Mouse (Mus musculus) heart, embryonic 10.5 days (tissue): ENCODE results near the gene Sema3c. TPM values are rescaled to one million over a fixed set of nuclear protein-coding genes. Genes with fewer than 3 reads are reported as not detected.

Source experiments
- DNase-seq: peaks from one replicate; pipeline ENCODE4 v3.0.0-alpha.2; 2017; ENCODE audit warnings: low spot score
- H3K27ac ChIP-seq: fragments of 300-500 bp; sonication (generic); 2 replicates; pipeline ENCODE4 v1.5.1; 2016; ENCODE audit warnings: mild to moderate bottlenecking
- H3K27me3 ChIP-seq: fragments of 300-500 bp; sonication (generic); 2 replicates; pipeline ENCODE4 v1.6.1; 2016; ENCODE audit warnings: mild to moderate bottlenecking; ENCODE audit not compliant: poor library complexity, insufficient read depth, severe bottlenecking
- H3K36me3 ChIP-seq: fragments of 300-500 bp; sonication (generic); 2 replicates; pipeline ENCODE4 v1.6.1; 2016; ENCODE audit warnings: mild to moderate bottlenecking, moderate library complexity
- H3K4me1 ChIP-seq: fragments of 300-500 bp; sonication (generic); 2 replicates; pipeline ENCODE4 v1.6.1; 2016; ENCODE audit warnings: mild to moderate bottlenecking
- H3K4me3 ChIP-seq: fragments of 300-500 bp; sonication (generic); 2 replicates; pipeline ENCODE4 v1.5.1; 2016; ENCODE audit warnings: mild to moderate bottlenecking, moderate library complexity
- H3K9me3 ChIP-seq: fragments of 300-500 bp; sonication (generic); 2 replicates; pipeline ENCODE4 v1.6.1; 2016; ENCODE audit warnings: mild to moderate bottlenecking, moderate library complexity
- WGBS: fragments of 180-500 bp; shearing (Covaris S2); methylation state at CpG from one replicate; pipeline ENCODE4 v1.1.7; 2016; 5-methylcytosine and 5-hydroxymethylcytosine counted together
- polyA plus RNA-seq: library from polyadenylated mRNA; unstranded; fragments of >200 nt; fragmentation: Nextera tagmentation; extraction: Ambion mirVana; gene quantifications from 2 replicates; pipeline ENCODE4 v1.2.1, GENCODE M21; 2016

Sema3c gene
- polyA plus RNA-seq, 1 experiment from 2014 or later, result 25.5 TPM

DNA sequence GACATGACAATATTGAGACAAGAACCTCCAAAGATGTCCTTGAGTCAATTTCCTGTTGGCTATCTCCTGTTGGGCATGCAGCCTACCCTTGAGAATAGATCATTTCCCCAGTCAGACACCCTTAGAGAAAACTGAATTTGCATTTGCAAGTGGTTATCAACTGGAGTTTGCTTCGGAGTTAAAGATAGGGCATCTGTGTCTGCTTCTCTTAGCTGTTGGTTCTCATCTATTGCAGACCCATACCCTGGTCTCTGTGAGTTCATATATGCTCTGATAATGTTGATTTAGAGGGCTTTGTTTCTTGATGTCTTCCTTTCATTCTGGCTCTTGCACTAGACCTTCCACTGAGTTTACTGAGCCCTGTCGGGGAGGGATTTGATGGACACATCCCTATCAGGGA is 106.8 kb downstream of the Sema3c start:
- Histone ChIP-seq H3K27me3 (no peaks in the 10 kb centered on the region), H3K27ac (no peak overlapping the region), H3K4me3 (no peak overlapping the region), H3K36me3 (no peaks in the 10 kb centered on the region), H3K4me1 (no peaks in the 10 kb centered on the region), H3K9me3 (no peaks in the 10 kb centered on the region)
- DNase-seq, result no peak
- WGBS, result 65% methylated on average over 2 of the region's 2 CpGs

DNA sequence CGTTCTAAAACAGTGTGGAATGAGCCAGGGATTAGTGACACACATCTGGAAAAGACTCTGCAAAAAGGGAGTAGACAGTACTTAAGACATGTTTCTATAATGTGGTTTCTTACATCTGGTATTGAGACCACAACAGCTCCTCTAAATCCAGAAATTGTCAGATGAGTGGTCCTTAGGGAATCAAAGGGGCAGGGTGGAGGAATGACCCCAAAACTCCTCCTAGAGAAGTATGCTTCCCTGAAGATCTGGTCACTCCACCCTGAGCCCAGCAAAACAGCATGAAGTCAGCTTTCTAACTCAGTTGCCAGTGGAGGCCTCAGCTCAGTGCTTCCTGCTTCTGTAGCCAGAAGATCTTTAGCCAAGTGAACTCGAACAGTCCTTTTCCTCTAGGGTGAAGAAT is 115.0 kb downstream of the Sema3c start:
- Histone ChIP-seq H3K27me3 (no peaks in the 10 kb centered on the region), H3K27ac (no peak overlapping the region), H3K4me1 (no peaks in the 10 kb centered on the region), H3K4me3 (no peak overlapping the region), H3K9me3 (no peaks in the 10 kb centered on the region), H3K36me3 (no peaks in the 10 kb centered on the region)
- WGBS, result 75% methylated on average over 2 of the region's 2 CpGs
- DNase-seq, result no peak

DNA sequence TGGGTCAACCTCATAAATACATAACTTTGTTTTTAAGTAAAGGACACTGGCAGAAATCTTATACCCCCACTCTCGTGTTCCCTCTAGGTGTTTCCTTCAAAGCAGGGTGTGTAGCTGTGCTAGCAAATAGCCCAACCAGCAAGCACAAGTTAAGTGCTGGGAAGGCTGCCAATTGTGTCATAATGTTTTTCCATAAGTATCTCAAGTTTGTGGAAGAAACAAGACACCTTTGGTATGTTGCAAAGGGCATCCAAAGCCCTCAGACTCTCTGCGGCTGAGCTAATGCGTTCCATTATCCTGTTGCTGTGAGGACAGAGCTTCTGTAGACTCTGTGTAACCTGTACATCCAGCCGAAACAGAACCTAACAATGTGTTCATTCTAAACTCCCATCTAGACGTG is 115.5 kb downstream of the Sema3c start:
- Histone ChIP-seq H3K27ac (no peak overlapping the region), H3K4me3 (no peak overlapping the region)
- 74% methylated on average over 5 of the region's 5 CpGs for WGBS

DNA sequence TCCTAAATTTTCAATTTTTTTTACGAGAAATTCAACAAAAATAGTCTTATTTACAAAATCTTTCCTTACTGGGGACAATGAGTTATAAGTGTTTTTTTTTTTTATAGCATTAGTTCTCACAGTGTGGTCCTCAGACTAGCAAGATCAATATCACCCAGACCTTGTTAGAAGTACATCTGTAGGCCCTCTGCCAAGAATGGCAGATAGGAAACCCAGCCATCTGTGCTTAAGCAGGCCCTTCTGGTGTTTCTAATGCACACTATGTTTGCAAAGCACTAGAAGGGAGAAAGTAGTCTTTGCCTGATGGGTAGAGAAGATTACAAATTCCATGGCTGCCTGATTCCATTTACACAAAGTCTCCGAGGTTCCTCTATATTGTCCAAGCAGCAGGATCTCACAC is 121.3 kb downstream of the Sema3c start:
- WGBS, result 80% methylated on average over 2 of the region's 2 CpGs
- H3K27ac ChIP-seq, result no peak overlapping the region
- no peaks in the 10 kb centered on the region for H3K9me3 ChIP-seq
- H3K4me1 ChIP-seq, result no peaks in the 10 kb centered on the region
- H3K36me3 ChIP-seq, result no peaks in the 10 kb centered on the region
- no peak for DNase-seq
- H3K27me3 ChIP-seq, result no peaks in the 10 kb centered on the region
- H3K4me3 ChIP-seq, result no peak overlapping the region

More for the DNA sequence above, 115.5 kb downstream of the Sema3c start:
- DNase-seq, result no peak
- H3K27me3 ChIP-seq, result no peaks in the 10 kb centered on the region
- no peaks in the 10 kb centered on the region for H3K9me3 ChIP-seq
- no peaks in the 10 kb centered on the region for H3K4me1 ChIP-seq
- H3K36me3 ChIP-seq, result no peaks in the 10 kb centered on the region

DNA sequence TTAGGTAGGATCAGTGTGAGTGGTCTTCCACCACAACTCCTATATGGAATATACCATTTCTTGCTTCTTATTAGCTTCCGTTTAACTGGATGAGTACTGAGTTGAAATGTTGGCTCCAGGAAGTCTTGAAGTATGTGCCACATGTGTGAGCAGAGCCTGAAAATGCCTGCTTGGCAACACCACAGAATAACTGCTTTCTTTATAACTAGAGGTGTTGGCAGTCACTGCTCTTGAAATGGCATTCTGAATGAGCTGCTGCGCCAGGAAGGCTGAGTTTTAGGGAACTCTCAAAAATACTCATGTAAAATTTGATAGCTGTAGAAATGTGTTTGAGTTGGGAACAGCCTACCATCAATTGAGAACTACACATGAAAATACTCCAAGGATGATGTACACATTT is 124.8 kb downstream of the Sema3c start:
- Histone ChIP-seq H3K4me3 (no peak overlapping the region), H3K36me3 (no peaks in the 10 kb centered on the region), H3K9me3 (no peaks in the 10 kb centered on the region), H3K27me3 (no peaks in the 10 kb centered on the region), H3K4me1 (no peaks in the 10 kb centered on the region), H3K27ac (no peak overlapping the region)
- DNase-seq, result no peak
- WGBS, result 74% methylated on average over 2 of the region's 2 CpGs

DNA sequence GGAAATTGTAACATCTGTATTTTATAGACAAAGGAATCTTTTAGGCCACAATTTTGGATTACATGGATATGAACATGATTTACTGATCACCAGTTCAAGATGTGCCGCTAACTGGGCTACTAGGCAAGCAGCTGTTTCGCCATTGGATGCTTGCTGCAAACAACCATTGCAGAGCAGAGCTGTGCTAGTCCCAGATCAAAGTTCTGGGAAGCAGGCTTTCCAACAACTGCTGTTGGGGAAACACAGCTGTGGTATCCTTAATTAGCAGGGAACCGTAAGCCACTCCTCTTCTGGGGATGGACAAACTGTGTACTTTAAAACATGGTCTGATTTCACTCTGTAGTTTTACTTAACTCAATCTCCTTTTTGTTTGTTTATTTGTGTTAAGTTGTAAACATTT is 130.1 kb downstream of the Sema3c start:
- WGBS, result 69% methylated on average over 3 of the region's 3 CpGs
- H3K27ac ChIP-seq, result no peak overlapping the region
- no peak overlapping the region for H3K4me3 ChIP-seq
- H3K9me3 ChIP-seq, result no peaks in the 10 kb centered on the region
- H3K36me3 ChIP-seq, result no peaks in the 10 kb centered on the region
- H3K27me3 ChIP-seq, result no peaks in the 10 kb centered on the region
- DNase-seq, result no peak
- peaks cover 3% of the 10 kb centered on the region; the same call in 1 of the 2 replicates for H3K4me1 ChIP-seq

DNA sequence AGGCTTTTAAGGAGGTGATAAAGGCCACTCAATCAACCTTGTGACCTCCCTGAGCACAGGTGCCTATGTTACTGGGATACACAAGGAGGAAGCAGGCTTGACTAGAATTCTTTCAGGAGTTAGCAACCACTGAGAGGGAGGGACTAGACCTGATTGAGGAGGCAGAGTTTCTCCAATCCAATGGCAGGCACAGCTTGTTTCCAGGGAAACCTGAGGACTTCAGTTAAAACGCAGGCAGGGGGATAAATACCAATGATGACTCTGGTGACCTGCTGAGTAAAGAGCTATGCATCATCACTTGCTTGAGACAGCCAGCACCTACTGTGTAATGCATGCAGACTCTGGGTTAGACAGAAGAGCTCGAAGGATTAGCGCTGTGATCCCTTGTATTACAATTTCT is 133.0 kb downstream of the Sema3c start:
- no peak overlapping the region for H3K27ac ChIP-seq
- no peaks in the 10 kb centered on the region for H3K36me3 ChIP-seq
- H3K4me1 ChIP-seq, result peaks cover 3% of the 10 kb centered on the region; the same call in 1 of the 2 replicates
- H3K4me3 ChIP-seq, result no peak overlapping the region
- DNase-seq, result no peak
- H3K27me3 ChIP-seq, result no peaks in the 10 kb centered on the region
- 54% methylated on average over 3 of the region's 3 CpGs for WGBS
- no peaks in the 10 kb centered on the region for H3K9me3 ChIP-seq

DNA sequence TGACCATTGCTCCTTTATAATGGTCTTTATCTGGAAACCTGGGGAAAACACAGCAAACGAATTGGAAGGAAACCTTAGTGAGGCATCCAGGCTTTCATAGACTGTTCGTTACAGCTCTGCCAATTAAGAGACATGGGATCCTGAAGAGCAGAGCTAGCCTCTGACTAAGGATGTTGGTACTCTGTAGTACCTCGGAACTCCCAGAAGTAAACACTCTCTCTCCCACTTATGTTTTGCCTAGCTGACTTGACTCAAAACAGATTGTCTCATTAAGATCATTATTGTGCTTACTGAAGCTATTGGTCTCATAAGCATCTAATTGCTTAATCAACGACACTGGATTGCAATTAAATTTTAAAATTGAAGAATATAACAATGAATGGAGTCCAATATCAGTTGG is 138.3 kb downstream of the Sema3c start:
- no peak for DNase-seq
- no peaks in the 10 kb centered on the region for H3K4me1 ChIP-seq
- no peaks in the 10 kb centered on the region for H3K9me3 ChIP-seq
- no peaks in the 10 kb centered on the region for H3K36me3 ChIP-seq
- no peaks in the 10 kb centered on the region for H3K27me3 ChIP-seq
- WGBS, result 76% methylated on average over 4 of the region's 4 CpGs
- H3K4me3 ChIP-seq, result no peak overlapping the region
- no peak overlapping the region for H3K27ac ChIP-seq

DNA sequence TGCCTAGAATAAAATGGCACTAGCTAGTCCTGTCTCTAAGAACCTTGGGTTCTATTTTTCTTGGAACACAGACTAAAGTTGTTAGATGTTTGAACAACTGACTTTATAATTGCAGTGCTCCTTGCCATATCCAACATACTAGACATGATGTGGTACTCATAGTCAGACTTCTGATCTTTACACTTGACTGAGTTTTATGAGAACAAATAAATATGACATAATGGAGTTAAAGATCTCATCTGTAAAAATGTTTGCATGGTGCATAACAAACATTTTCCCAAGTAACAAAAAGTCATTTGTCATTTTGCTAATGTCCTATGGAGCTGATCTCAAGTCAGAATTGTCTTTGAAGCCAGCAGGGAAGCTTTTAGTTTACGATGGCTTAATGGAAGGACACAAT is 141.1 kb downstream of the Sema3c start:
- no peaks in the 10 kb centered on the region for H3K36me3 ChIP-seq
- WGBS, result 86% methylated on average over 1 of the region's 1 CpGs
- H3K4me3 ChIP-seq, result no peak overlapping the region
- DNase-seq, result no peak
- H3K27ac ChIP-seq, result no peak overlapping the region
- no peaks in the 10 kb centered on the region for H3K4me1 ChIP-seq
- H3K27me3 ChIP-seq, result no peaks in the 10 kb centered on the region
- no peaks in the 10 kb centered on the region for H3K9me3 ChIP-seq

DNA sequence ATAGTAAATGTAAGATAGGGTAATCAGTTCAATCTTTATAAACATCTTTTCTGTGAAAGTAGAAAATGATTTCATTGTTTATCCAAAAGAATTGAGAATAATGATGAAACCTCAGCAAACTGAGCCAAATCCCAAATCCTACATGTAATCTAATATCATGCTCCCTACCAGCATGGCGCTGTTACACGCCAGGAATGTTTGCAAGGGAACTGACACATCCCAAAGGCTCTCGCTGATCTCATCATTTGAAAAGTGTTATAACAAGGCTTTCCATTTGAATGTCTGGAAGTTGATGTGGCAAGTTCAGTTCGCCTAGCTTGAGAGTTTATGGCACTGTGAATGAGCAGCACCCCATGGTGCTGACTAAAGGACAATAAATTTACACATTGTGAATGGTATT is 145.9 kb downstream of the Sema3c start:
- WGBS, result 89% methylated on average over 4 of the region's 4 CpGs
- no peak for DNase-seq

DNA sequence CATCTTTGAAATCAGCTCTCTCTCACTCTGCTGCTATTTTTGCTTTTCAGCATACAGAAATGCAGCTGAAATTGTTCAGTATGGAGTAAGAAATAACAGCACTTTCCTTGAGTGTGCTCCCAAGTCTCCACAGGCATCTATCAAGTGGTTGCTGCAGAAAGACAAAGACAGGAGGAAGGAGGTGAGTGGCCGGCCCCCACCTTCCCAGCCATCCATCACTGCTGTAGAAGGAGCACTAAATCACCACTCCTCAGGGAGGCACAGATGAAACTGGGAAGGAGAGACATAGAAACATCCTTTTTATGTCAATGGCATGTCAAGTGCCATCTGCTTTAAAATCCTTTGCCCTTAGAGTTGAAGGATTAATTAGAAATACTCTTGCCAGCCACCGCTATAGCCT is 149.9 kb downstream of the Sema3c start:
- no peak for DNase-seq
- no peak overlapping the region for H3K4me3 ChIP-seq
- 54% methylated on average over 2 of the region's 2 CpGs for WGBS
- H3K4me1 ChIP-seq, result no peaks in the 10 kb centered on the region
- peaks cover 13% of the 10 kb centered on the region for H3K36me3 ChIP-seq
- H3K27ac ChIP-seq, result no peak overlapping the region
- no peaks in the 10 kb centered on the region for H3K9me3 ChIP-seq
- H3K27me3 ChIP-seq, result no peaks in the 10 kb centered on the region

More for the DNA sequence above, 145.9 kb downstream of the Sema3c start:
- H3K27ac ChIP-seq, result no peak overlapping the region
- no peaks in the 10 kb centered on the region for H3K36me3 ChIP-seq
- no peaks in the 10 kb centered on the region for H3K27me3 ChIP-seq
- no peak overlapping the region for H3K4me3 ChIP-seq
- H3K4me1 ChIP-seq, result no peaks in the 10 kb centered on the region
- H3K9me3 ChIP-seq, result no peaks in the 10 kb centered on the region

DNA sequence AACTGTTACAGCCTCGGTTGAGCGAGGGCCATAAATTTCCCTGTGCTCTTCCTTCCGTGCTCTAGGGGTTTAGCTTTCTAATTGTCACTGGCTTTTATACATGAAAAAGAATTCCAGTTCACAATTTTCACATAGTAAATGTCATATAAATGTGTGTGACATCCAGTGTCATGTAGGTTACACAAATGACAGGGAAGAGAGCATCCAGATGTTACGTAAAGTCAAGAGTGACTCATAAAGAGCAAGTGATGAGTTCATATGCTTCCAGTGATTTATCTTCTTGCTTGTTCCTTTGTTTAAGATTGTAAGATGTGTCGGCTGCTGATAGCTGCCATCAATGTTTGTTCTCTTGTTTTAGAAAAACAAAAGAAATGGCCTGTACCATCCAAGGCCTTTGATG is 154.0 kb downstream of the Sema3c start:
- WGBS, result 74% methylated on average over 5 of the region's 5 CpGs

DNA sequence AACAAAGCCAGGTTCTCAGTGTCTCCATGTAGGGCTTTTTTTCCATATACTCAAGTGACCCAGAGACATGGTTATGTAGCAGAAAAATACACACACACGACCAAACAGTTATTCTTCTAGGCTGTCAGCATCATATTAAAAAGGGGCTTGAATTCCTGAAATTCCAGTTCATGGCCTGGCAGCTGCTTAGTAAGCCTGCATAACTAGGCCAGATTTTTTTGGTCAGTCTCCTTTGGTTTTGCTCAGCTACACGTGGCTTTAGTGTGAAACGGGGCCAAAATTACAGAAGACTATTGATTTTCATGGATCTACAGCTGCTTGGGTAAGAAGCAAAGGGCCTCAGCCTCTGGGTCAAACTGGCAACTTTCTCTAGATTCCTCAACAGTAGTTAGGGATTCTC is 165.7 kb downstream of the Sema3c start:
- no peaks in the 10 kb centered on the region for H3K36me3 ChIP-seq
- no peak for DNase-seq
- H3K27ac ChIP-seq, result no peak overlapping the region
- no peak overlapping the region for H3K4me3 ChIP-seq
- no peaks in the 10 kb centered on the region for H3K27me3 ChIP-seq
- H3K4me1 ChIP-seq, result peaks cover 6% of the 10 kb centered on the region; the same call in 1 of the 2 replicates
- H3K9me3 ChIP-seq, result no peaks in the 10 kb centered on the region
- WGBS, result 49% methylated on average over 3 of the region's 3 CpGs

More for the DNA sequence above, 154.0 kb downstream of the Sema3c start:
- Histone ChIP-seq H3K9me3 (no peaks in the 10 kb centered on the region), H3K36me3 (peaks cover 13% of the 10 kb centered on the region), H3K4me3 (no peak overlapping the region), H3K27ac (no peak overlapping the region), H3K27me3 (no peaks in the 10 kb centered on the region), H3K4me1 (no peaks in the 10 kb centered on the region)
- DNase-seq, result no peak

DNA sequence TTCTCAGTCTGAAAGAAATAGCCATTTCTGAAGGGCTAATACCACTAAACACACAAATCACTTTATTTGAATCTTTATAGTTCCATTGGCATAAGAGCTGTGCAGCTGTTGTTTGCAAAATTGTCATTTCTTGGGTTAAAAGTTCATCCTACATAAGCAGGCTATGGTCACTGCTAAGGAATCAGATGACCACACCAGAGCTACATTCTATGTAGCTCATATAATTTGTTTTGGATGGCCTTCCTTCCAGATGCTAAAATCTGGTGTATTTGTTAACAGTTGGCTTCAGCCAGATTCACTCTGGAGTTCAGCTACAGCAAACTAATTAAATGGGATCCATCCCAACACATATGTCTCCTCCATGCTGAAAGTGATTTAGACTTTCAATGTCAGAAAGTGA is 172.4 kb downstream of the Sema3c start:
- no peaks in the 10 kb centered on the region for H3K36me3 ChIP-seq
- no peaks in the 10 kb centered on the region for H3K4me1 ChIP-seq
- DNase-seq, result no peak
- no peaks in the 10 kb centered on the region for H3K27me3 ChIP-seq
- no peaks in the 10 kb centered on the region for H3K9me3 ChIP-seq
- no peak overlapping the region for H3K4me3 ChIP-seq
- H3K27ac ChIP-seq, result no peak overlapping the region
